Mouse (Mus musculus): Measurements from ENCODE around the gene Asb16. TPM values are rescaled to one million over a fixed set of nuclear protein-coding genes. Genes with fewer than 3 reads are reported as not detected.

Gene Asb16
- polyA plus RNA-seq, 1 experiment from 2014 or later: 0.10 TPM

DNA sequence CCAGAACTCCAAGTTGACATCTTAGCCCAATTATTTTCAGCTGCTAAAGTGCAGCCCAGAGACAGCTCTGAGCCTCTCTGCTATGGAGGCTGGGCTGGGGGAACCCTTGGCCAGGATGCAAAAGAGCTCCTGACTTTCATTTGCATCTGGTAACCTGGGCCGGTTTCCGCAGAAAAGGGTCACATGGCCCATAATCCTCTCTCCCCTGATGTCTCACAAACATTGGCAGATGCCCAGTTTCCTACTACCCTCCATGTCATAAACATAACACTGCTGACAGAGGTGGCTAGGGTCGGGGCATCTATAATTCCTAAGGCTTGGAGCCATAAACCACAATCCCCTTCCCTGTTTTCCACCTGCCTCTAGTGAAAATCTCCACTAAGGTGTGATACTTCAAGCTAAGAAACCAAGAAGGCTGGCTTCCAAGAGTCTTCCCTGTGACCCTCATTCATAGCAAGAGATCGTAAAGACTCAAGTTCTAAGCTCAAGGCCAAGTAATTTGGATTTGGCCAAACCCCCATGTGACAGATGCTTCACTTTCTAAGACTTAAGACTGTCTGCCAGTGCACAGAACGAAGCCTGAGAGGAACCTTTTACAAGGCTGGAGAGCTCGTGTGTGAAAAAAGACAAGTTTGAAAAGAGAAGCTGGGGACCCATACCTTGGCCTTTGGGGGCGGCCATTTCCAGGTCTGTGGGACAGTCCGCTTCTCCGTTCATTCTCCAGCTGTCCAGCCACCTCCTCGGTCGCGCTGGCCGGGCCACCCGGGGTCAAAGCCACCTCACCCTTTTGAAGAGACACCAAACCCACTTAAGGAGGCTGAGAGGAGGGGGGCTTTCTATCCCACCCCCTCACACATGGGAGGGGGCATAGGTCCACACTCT, 47.4 kb downstream of the Asb16 start:
- peaks cover 24% of the 10 kb centered on the region for H3K4me1 ChIP-seq
- H3K27me3 ChIP-seq: no peaks in the 10 kb centered on the region
- peak overlapping the region; percentile 99 for H3K4me3 ChIP-seq
- no peak for ATAC-seq (ENCODE audit: insufficient number of reproducible peaks, insufficient read depth, low FRiP score, low TSS enrichment)
- H3K9me3 ChIP-seq: no peaks in the 10 kb centered on the region
- peak overlapping the region; percentile 100 for H3K9ac ChIP-seq
- peaks cover 30% of the 10 kb centered on the region for H3K36me3 ChIP-seq
- peak overlapping the region; percentile 89 for H3K4me2 ChIP-seq (replicated peaks)
- WGBS: 13% methylated on average over 14 of the region's 14 CpGs
- H3K27ac ChIP-seq: peak overlapping the region; percentile 100

DNA sequence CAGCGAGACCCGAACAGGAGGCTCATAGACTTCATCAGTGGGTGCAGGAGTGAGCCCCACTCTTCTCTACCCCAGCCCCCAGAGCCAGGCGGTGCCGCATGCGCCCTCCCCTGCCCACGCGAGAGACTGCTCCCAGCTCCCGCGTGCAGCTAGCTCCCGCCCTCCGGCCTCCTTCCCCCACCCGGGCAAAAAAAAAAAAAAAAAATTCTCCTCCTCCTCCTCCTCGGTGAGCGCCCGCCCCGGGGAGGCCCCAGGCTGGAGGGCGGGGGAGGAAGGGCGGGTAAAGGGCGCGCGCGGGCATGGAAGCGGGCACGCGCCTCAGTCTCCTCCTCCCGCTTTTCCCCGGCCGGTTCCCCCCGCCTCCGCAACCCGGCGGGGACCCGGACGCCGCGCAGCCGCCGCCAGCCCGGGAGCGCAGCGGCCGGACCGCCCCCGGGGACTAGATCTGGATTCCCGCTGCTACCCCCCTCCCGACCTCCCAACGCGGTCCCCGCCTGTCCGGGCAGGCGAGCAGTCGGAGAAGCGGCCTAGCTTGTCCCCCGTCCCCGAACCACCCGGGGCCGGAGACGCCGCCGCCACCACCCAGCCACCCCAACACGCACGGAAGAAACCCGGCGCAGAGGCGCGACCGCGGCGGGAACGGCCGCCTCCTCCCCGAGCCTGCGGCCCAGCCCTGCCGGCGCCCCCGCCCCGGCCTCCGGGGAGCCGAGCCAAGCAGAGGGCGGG, 48.2 kb downstream of the Asb16 start:
- Histone ChIP-seq H3K4me2 (replicated peaks) (peak overlapping the region; percentile 89), H3K9me3 (no peaks in the 10 kb centered on the region), H3K9ac (peak overlapping the region; percentile 100), H3K4me3 (peak overlapping the region; percentile 99), H3K27ac (peak overlapping the region; percentile 100), H3K36me3 (peaks cover 30% of the 10 kb centered on the region), H3K4me1 (peaks cover 21% of the 10 kb centered on the region), H3K27me3 (no peaks in the 10 kb centered on the region)
- peak; percentile 54 for ATAC-seq (ENCODE audit: insufficient number of reproducible peaks, insufficient read depth, low FRiP score, low TSS enrichment)
- under 1% methylated on average over 74 of the region's 80 CpGs for WGBS

DNA sequence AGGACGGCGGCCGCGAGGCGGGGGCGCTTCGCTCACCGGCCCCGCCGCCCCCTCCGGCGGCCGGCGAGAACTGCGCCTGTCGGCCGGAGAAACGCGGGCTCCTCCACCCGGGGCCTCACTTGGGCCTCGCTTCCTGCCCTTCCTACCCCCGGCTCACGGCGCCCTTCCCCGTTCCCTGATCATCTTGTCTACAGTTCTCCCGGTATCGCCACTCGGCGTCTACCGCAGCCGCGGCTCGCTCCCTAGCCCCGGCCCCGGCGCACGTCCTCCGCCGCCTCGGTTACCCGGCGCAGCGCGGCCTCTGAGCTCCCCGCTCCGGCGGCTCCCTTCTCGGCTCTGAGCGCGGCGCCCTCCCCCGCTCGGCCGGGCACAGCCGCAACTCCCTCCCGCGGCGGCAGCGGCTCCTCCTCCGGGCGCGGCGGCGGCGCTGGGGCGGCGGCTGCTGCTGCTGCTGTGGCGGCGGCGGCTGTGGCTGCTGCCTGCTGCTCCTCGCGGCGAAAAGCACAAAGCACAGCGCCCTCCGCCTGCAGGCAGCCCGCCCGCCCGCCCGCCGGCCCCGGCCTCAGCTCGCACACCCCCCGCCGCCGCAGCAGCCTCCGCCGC, 48.9 kb downstream of the Asb16 start:
- Histone ChIP-seq H3K4me1 (peaks cover 21% of the 10 kb centered on the region), H3K9ac (peak overlapping the region; percentile 100), H3K27ac (peak overlapping the region; percentile 100), H3K4me2 (replicated peaks) (peak overlapping the region; percentile 89), H3K4me3 (peak overlapping the region; percentile 99), H3K9me3 (no peaks in the 10 kb centered on the region), H3K27me3 (no peaks in the 10 kb centered on the region), H3K36me3 (peaks cover 26% of the 10 kb centered on the region)
- under 1% methylated on average over 68 of the region's 87 CpGs for WGBS
- ATAC-seq (ENCODE audit: insufficient number of reproducible peaks, insufficient read depth, low FRiP score, low TSS enrichment): no peak

DNA sequence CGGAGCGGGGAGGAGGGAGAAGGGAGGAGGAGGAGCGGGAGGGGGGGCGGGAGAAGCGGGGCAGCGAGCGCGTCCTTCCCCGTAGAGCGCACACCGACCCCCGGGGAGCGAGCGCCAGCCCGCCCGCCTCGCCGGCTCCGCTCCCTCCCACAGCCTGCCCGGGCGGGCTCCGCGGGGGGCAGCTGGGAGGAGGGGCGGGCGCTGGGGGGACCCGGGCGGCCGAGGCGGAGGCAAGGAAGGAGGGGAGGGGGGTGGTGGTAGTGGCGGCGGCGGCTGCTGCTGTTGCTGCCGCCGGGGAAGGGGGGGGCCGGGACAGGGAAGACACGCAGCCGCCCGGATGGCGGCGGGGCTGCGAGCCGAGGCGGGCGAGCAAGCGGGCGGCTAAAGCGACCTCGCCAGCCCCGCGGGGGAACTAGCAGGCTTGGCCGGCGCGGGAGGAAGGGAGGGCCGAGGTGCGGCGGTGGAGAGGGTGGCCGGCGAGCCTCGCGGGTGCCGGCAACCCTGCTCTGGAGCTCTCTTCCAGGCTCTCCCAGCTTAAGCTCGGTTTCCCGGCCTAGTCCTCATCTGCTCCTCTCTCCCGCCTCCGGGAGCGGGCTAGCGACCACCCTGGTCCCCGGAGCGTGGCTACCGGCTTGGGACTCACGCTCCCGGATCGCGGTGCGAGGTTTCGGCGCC, 49.5 kb downstream of the Asb16 start:
- Histone ChIP-seq H3K36me3 (peaks cover 20% of the 10 kb centered on the region), H3K4me3 (peak overlapping the region; percentile 99), H3K4me1 (peaks cover 21% of the 10 kb centered on the region), H3K4me2 (replicated peaks) (peak overlapping the region; percentile 89), H3K27ac (peak overlapping the region; percentile 100), H3K9me3 (no peaks in the 10 kb centered on the region), H3K9ac (peak overlapping the region; percentile 100), H3K27me3 (no peaks in the 10 kb centered on the region)
- WGBS: 1% methylated on average over 58 of the region's 77 CpGs
- peak; percentile 64 for ATAC-seq (ENCODE audit: insufficient number of reproducible peaks, insufficient read depth, low FRiP score, low TSS enrichment)

DNA sequence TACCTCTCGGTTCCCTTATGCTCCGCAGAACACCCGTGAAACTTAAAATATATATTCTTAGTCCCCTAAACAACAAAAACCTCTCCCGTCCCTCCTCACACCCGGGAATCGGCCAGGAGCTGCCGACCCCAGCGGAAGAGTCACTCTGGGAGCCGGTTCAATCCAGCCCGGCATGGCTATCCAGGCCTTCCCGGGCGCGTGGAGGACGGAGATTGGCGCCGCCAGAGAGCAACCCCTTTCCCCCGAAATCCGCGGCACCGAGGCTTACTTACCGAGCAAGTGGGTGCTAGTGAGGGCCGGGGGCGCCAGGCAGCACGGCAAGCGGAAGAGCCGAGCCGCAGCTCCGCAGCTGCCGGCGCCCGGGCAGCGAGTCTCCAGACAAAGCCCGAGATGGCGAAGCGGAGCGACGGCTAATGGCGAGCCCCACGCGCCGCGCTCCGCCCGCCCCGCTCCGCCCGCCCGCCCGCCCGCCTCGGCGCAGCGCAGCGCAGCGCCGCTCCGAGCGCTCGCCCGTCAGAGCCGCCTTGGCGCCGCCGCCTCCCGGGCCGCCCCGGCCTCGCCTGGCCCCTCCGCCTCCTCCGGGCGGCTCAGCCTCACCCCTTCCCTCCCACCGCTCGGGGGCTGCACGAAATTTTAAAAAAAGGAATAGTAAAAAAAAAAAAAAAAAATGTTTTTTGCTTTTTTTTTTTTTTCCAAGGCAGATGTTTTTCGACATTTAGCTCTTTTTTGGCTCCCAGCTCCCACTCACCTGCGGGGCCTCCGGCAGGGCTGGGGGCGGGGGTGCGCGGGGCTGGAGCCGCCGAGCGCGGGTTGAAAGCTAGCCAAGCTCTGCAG, 50.2 kb downstream of the Asb16 start:
- no peaks in the 10 kb centered on the region for H3K27me3 ChIP-seq
- H3K27ac ChIP-seq: peak overlapping the region; percentile 100
- no peaks in the 10 kb centered on the region for H3K9me3 ChIP-seq
- peaks cover 21% of the 10 kb centered on the region for H3K4me1 ChIP-seq
- ATAC-seq (ENCODE audit: insufficient number of reproducible peaks, insufficient read depth, low FRiP score, low TSS enrichment): no peak
- H3K4me2 ChIP-seq (replicated peaks): peak overlapping the region; percentile 89
- H3K4me3 ChIP-seq: peak overlapping the region; percentile 99
- 1% methylated on average over 74 of the region's 84 CpGs for WGBS
- H3K36me3 ChIP-seq: peaks cover 12% of the 10 kb centered on the region
- H3K9ac ChIP-seq: peak overlapping the region; percentile 100

DNA sequence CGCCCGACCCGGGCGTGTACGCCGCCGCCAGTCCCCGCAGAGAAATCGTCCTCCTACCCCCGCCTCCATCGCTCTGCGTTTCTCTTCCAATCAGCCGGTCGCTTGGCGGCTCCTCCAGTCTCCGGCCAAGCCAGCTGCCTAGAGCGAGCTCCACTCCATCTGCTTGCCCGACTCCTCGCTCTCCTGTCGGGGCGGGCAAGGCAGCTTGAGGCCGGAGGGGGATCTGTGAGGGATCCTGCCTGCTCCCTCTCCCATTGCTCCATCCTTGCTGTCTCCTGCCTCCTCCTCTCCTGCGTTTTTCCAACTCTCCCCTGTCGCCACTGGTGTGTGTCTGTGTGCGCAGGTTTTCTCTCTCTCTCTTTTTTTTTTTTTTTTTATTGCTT, 50.9 kb downstream of the Asb16 start, which contains the start of gene Ubtf:
Ubtf (minus strand) TSS at position 333 of the 383 bp plus-strand sequence.
- H3K9ac ChIP-seq: peak within 1 kb of the TSS; percentile 100
- WGBS: 0% methylated on average over 25 of the region's 25 CpGs
- H3K4me1 ChIP-seq: peaks cover 21% of the 10 kb centered on the region
- peaks cover 6% of the 10 kb centered on the region for H3K36me3 ChIP-seq
- H3K27me3 ChIP-seq: no peaks in the 10 kb centered on the region
- H3K27ac ChIP-seq: peak within 1 kb of the TSS; percentile 100
- H3K4me3 ChIP-seq: peak within 1 kb of the TSS; percentile 99
- H3K9me3 ChIP-seq: no peaks in the 10 kb centered on the region
- H3K4me2 ChIP-seq (replicated peaks): peak within 1 kb of the TSS; percentile 89
- ATAC-seq (ENCODE audit: insufficient number of reproducible peaks, insufficient read depth, low FRiP score, low TSS enrichment): no peak; the same call in 1 of the 2 replicates

DNA sequence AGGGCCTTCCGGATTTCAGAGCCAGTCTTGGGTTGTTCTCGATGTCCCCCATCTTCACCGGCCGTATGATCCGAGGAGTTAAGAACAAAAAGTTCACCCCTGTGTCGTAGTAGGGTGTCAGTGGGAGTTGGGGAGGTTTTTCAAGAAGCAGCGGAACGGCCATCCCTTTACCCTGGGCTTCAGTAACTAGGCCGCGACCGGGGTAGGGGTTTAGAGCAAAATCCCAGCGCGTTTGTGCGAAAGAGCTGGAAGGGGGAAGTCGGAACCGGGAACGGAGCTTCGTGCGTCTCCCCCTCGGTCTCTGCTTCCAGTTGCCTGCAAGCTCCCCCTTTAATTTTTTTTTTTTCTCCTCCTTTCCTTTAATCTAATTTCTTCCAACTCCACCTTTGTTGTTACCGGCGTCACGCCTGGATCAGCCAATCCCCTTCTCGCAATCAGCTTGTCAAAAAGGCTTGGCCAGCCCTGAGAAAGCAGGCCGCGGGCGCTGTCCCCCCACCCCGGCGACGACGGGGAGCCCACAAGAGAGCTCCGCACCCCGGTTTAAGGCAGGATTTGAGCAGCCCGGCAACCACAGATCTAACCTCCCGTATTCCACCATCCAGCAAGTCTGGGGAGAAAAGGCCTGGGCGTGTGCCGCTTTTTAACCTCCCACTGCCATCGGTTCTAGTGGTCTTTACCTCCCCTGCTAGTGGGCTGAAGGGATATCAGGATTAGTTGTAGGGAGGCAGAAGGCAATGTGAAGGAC, 51.6 kb downstream of the Asb16 start:
- ATAC-seq (ENCODE audit: insufficient number of reproducible peaks, insufficient read depth, low FRiP score, low TSS enrichment): no peak
- no peaks in the 10 kb centered on the region for H3K36me3 ChIP-seq
- no peaks in the 10 kb centered on the region for H3K9me3 ChIP-seq
- WGBS: under 1% methylated on average over 38 of the region's 38 CpGs
- H3K4me2 ChIP-seq (replicated peaks): peak overlapping the region; percentile 89
- peak overlapping the region; percentile 100 for H3K9ac ChIP-seq
- peaks cover 21% of the 10 kb centered on the region for H3K4me1 ChIP-seq
- H3K4me3 ChIP-seq: peak overlapping the region; percentile 99
- H3K27me3 ChIP-seq: no peaks in the 10 kb centered on the region
- H3K27ac ChIP-seq: peak overlapping the region; percentile 100

DNA sequence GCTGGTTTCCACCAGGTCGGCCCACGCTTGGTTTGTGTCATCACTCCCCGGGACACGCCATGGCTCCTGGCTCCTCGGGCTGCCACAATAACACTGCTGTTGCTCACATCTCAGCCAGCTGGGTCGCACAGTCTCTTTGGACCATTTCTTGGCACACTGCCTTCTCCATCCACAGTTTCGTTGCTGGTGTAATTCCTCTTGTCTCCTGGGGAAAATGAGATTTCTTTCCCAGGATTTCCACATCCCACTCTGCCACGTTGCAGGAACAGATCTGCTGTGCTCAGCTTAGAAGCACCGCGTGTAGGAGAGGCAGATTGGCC, 52.1 kb downstream of the Asb16 start:
- 15% methylated on average over 10 of the region's 10 CpGs for WGBS
- peak overlapping the region; percentile 100 for H3K27ac ChIP-seq
- peak overlapping the region; percentile 89 for H3K4me2 ChIP-seq (replicated peaks)
- H3K9me3 ChIP-seq: no peaks in the 10 kb centered on the region
- H3K4me1 ChIP-seq: peaks cover 17% of the 10 kb centered on the region
- H3K9ac ChIP-seq: peak overlapping the region; percentile 100; the same call in 1 of the 2 replicates
- H3K4me3 ChIP-seq: peak overlapping the region; percentile 99
- no peak for ATAC-seq (ENCODE audit: insufficient number of reproducible peaks, insufficient read depth, low FRiP score, low TSS enrichment)
- no peaks in the 10 kb centered on the region for H3K36me3 ChIP-seq
- H3K27me3 ChIP-seq: no peaks in the 10 kb centered on the region

DNA sequence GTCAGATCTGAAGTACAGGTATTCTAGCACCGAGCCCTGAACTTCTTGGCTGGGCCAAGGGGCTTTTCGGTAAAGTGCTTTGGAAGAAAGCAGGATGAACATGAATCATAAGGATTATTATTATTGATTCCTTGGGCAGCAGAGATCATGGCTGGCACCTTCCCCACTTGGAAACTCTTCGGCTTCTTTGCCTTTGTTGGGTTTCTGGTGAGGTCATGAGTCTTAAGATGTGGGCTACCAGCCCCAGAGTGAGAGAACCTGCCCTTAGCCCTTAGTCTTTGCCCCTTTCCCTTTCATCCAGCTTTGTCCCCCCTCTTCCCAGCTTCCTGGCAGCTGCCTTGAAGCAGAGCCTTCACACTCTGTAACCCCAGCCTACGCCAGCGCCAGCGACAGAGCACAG, 53.4 kb downstream of the Asb16 start:
- Histone ChIP-seq H3K27ac (no peak overlapping the region), H3K27me3 (no peaks in the 10 kb centered on the region), H3K36me3 (no peaks in the 10 kb centered on the region), H3K9ac (no peak overlapping the region), H3K9me3 (no peaks in the 10 kb centered on the region), H3K4me1 (peaks cover 9% of the 10 kb centered on the region), H3K4me3 (no peak overlapping the region), H3K4me2 (replicated peaks) (no peak overlapping the region)
- WGBS: 77% methylated on average over 6 of the region's 6 CpGs
- ATAC-seq (ENCODE audit: insufficient number of reproducible peaks, insufficient read depth, low FRiP score, low TSS enrichment): no peak

DNA sequence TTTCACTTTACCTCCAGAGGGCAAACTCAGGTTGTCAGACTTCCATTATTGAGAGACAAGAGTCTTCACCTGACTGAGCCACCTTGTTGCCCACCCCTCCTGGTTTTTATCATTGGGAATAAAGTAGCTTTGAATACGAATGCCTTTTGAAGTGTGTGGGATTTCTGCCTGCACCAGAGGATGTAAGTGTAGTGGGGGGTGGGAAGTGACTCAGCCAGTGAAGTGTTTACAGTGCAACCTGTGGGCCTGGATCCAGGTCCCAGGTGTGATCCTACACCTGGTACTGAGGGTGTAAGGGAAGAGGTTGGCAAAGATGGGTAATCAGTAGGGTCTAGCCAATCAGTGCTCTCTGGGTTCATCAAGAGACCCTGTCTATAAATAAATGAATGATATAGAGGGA, 55.0 kb downstream of the Asb16 start:
- no peaks in the 10 kb centered on the region for H3K36me3 ChIP-seq
- H3K4me2 ChIP-seq (replicated peaks): no peak overlapping the region
- no peaks in the 10 kb centered on the region for H3K27me3 ChIP-seq
- no peak overlapping the region for H3K9ac ChIP-seq
- no peak overlapping the region for H3K27ac ChIP-seq
- peaks cover 9% of the 10 kb centered on the region for H3K4me1 ChIP-seq
- no peaks in the 10 kb centered on the region for H3K9me3 ChIP-seq
- no peak for ATAC-seq (ENCODE audit: insufficient number of reproducible peaks, insufficient read depth, low FRiP score, low TSS enrichment)
- WGBS: 77% methylated on average over 1 of the region's 1 CpGs
- H3K4me3 ChIP-seq: no peak overlapping the region

Data from embryonic facial prominence, embryonic 12.5 days (tissue).